Mouse (Mus musculus): ENCODE measurements around the gene Adap2. TPM values are rescaled to one million over a fixed set of nuclear protein-coding genes. Genes with fewer than 3 reads are reported as not detected.

Gene Adap2
- polyA plus RNA-seq, 1 experiment from 2014 or later: 12.1 TPM

DNA sequence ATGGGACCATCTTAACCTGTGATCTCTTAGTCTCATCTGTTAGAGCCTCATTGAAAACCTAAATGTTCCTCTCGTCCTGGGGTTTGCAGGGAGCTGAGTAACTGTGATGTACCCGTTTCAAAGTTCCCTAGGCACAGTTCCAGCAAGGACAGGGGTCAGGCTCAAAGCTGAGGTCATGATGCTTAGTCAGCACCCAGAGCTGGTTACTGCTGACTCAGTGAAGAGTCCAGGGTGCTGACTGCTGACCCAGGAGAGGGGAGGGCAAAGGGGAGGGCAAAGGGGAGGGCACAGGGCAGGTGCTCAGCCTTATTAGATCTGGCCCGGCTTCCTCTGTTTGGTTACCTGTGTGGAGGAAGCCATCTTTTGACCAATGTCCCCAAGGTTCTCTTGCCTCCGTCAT lies 18.0 kb downstream of the Adap2 start:
- 63% methylated on average over 4 of the region's 4 CpGs for WGBS (ENCODE audit: insufficient replicate concordance)
- DNase-seq (peak; percentile 76), ATAC-seq (peak; percentile 90)
- H3K27ac ChIP-seq (ENCODE audit: low read depth): peak overlapping the region; percentile 81
- H3K4me1 ChIP-seq (ENCODE audit: insufficient read depth): peaks cover 21% of the 10 kb centered on the region
- H3K4me3 ChIP-seq (ENCODE audit: low read depth, low read length): no peak overlapping the region
- H3K4me2 ChIP-seq (ENCODE audit: low read depth, low read length): no peak overlapping the region
- no peak overlapping the region for H3K9ac ChIP-seq (replicated peaks)
- TF ChIP-seq CTCF (IDR thresholded peaks at IDR 0.05; ENCODE audit: low read depth) (no peak), EP300 (IDR thresholded peaks at IDR 0.05; ENCODE audit: low read depth) (peak; percentile 72)
- no peaks in the 10 kb centered on the region for H3K27me3 ChIP-seq (ENCODE audit: insufficient read depth, low read length)
- no peaks in the 10 kb centered on the region for H3K9me3 ChIP-seq (ENCODE audit: low read length)
- 0 out of 2 replicates have a peak, but pooled peaks cover 2% of the 10 kb centered on the region for H3K36me3 ChIP-seq (replicated peaks; ENCODE audit: insufficient read depth, low read length)

DNA sequence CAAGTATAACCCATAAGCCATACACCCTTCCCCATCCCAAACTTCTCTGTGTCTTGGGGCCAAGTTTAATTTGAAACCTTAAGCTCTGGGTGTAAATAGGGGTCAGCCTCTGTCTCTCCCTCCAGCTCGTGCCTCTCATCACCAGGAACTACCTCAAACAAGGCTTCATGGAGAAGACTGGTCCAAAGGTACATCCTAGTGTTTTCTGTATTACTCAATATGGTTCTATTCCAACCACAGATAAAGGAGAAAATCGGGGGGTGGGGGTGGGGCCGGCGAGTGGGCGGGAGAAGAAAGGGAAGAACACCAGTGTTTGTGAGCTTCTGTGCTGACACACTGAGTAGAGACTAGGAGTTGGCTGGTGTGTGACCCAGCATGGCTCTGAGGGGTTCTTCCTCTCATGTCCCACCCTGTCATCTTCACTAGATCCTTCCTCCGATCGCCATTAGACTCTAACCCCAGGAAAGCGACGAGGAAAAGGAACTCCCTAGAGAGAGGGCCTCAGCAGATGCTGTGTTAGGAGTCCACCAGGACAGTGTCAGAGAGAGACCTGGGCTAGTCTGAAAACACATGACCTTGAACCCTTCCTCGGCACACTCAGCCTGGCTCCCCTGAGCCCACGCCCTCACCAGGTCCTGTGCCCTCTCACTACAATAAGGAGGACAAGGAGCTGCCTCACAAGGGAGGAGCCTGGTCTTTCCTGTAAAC lies 20.2 kb downstream of the Adap2 start:
- Histone ChIP-seq H3K9ac (replicated peaks) (no peak overlapping the region), H3K4me2 (ENCODE audit: low read depth, low read length) (no peak overlapping the region), H3K36me3 (replicated peaks; ENCODE audit: insufficient read depth, low read length) (0 out of 2 replicates have a peak, but pooled peaks cover 3% of the 10 kb centered on the region), H3K27me3 (ENCODE audit: insufficient read depth, low read length) (no peaks in the 10 kb centered on the region), H3K9me3 (ENCODE audit: low read length) (no peaks in the 10 kb centered on the region), H3K27ac (ENCODE audit: low read depth) (peak overlapping the region; percentile 46; the same call in 1 of the 2 replicates), H3K4me3 (ENCODE audit: low read depth, low read length) (no peak overlapping the region), H3K4me1 (ENCODE audit: insufficient read depth) (peaks cover 19% of the 10 kb centered on the region)
- ATAC-seq (peak; percentile 51), DNase-seq (peak; percentile 54)
- TF ChIP-seq CTCF (IDR thresholded peaks at IDR 0.05; ENCODE audit: low read depth): no peak
- TF ChIP-seq EP300 (IDR thresholded peaks at IDR 0.05; ENCODE audit: low read depth): no peak
- WGBS (ENCODE audit: insufficient replicate concordance): 51% methylated on average over 11 of the region's 11 CpGs

DNA sequence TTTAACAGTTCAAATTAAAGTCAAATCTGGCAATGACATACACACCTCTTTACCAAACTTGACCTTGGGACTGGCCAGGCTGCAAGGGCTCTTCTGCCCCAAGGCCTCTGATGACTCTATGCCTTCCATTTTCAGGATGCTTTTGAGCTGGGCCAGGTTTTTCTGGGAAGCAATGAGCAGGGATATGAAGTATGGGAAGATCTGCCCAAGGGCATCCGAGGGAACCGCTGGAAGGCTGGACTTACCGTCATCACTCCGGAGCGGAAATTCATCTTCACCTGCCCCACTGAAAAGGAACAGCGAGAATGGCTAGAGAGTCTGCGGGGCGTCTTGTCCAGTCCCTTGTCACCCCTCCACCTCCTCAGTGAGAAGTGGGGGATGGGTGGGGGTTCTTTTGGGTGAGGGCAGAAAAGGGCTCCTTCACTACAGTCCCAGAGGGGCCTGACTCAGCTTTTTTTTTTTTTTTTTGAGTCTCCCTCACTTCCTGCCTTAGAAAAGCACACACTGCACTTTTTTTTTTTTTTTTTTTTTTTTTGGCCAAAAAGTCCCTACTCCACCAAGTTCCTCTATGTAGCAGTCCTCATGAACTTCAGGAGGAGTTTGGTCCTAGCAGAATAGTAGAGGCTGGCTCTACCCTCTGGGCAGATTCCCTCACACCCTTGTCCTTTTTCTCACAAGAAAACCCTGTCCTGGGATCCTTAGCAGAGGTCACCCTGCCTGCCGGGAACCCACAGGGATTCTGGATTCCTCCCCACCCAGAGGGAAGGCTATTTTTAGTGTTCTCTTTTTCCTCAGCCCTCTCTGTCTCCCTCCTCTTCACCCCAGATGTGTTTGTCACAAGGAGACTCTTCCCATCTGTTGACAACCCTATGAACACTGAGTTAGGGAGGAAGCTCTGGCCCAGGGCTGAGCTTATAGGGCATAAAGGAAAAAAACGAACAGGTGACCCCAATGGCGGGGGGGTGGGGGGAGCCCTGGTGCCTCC lies 23.3 kb downstream of the Adap2 start:
- Histone ChIP-seq H3K4me3 (ENCODE audit: low read depth, low read length) (no peak overlapping the region), H3K4me1 (ENCODE audit: insufficient read depth) (peaks cover 11% of the 10 kb centered on the region), H3K9ac (replicated peaks) (no peak overlapping the region), H3K36me3 (replicated peaks; ENCODE audit: insufficient read depth, low read length) (0 out of 2 replicates have a peak, but pooled peaks cover 3% of the 10 kb centered on the region), H3K9me3 (ENCODE audit: low read length) (no peaks in the 10 kb centered on the region), H3K27ac (ENCODE audit: low read depth) (peak overlapping the region; percentile 57; the same call in 1 of the 2 replicates), H3K4me2 (ENCODE audit: low read depth, low read length) (no peak overlapping the region), H3K27me3 (ENCODE audit: insufficient read depth, low read length) (no peaks in the 10 kb centered on the region)
- TF ChIP-seq EP300 (IDR thresholded peaks at IDR 0.05; ENCODE audit: low read depth) (no peak), CTCF (IDR thresholded peaks at IDR 0.05; ENCODE audit: low read depth) (no peak)
- 58% methylated on average over 11 of the region's 11 CpGs for WGBS (ENCODE audit: insufficient replicate concordance)
- no peak for ATAC-seq
- DNase-seq: no peak

DNA sequence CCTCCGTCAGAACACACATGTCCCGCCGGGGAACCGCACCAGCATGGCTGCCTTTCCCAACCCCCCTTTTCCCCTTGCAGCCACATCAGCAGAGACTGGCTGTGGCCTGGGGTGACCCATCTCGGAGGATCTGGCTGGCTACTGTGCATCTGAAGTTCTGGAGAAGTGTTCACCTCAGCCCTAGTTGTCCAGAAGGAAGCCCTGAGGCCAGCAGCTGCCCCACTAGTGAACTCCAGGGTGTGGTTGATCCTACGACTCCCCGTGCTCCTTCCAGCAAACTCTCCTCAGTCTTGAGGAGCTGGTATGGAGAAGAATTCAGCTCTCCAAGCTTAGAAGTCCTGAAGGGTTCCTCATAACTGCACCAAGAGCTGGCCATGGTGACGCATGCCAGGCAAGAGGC lies 24.4 kb downstream of the Adap2 start:
- Histone ChIP-seq H3K4me3 (ENCODE audit: low read depth, low read length) (no peak overlapping the region), H3K4me2 (ENCODE audit: low read depth, low read length) (no peak overlapping the region), H3K9me3 (ENCODE audit: low read length) (no peaks in the 10 kb centered on the region), H3K27me3 (ENCODE audit: insufficient read depth, low read length) (no peaks in the 10 kb centered on the region), H3K9ac (replicated peaks) (no peak overlapping the region), H3K36me3 (replicated peaks; ENCODE audit: insufficient read depth, low read length) (0 out of 2 replicates have a peak, but pooled peaks cover 3% of the 10 kb centered on the region), H3K4me1 (ENCODE audit: insufficient read depth) (peaks cover 4% of the 10 kb centered on the region), H3K27ac (ENCODE audit: low read depth) (no peak overlapping the region)
- no peak for ATAC-seq
- no peak for DNase-seq
- TF ChIP-seq CTCF (IDR thresholded peaks at IDR 0.05; ENCODE audit: low read depth): no peak
- no peak for TF ChIP-seq EP300 (IDR thresholded peaks at IDR 0.05; ENCODE audit: low read depth)
- 81% methylated on average over 8 of the region's 8 CpGs for WGBS (ENCODE audit: insufficient replicate concordance)

DNA sequence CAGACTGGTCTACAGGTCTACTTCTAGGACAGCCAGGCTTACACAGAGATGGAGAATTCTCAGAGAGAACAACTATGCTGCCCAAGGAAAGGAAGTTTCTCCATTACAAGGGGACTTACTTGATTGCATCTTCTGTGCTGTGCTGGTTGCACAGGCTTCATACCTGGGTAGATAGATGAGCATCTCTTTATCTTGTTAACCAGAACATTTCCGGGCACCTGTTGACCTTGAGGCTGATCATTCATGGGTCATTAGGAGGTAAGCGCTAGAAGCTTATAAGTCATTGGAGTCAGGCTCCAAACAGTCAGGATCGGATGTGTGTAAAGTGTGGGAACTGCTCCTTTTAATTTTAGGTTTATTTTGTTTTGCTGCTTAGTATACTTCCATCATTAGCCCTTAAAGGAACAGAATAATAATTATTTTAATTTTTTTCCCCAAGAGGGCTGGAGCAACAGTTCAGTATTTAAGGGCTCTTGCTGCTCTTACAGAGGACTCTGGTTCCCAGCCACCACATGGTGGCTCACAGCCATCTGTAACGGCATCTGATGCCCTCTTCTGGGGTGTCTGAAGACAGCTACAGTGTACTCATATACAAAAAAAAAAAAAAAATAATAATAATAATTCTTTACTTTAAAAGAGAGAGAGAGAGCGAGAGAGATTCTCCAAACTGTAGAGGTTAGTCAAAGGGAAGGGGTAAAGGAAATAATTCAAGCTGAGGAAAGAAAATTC lies 27.3 kb downstream of the Adap2 start:
- H3K4me2 ChIP-seq (ENCODE audit: low read depth, low read length): no peak overlapping the region
- no peak overlapping the region for H3K9ac ChIP-seq (replicated peaks)
- no peak overlapping the region for H3K27ac ChIP-seq (ENCODE audit: low read depth)
- TF ChIP-seq EP300 (IDR thresholded peaks at IDR 0.05; ENCODE audit: low read depth) (no peak), CTCF (IDR thresholded peaks at IDR 0.05; ENCODE audit: low read depth) (peak; percentile 23; the same call in 1 of the 2 replicates)
- no peaks in the 10 kb centered on the region for H3K4me1 ChIP-seq (ENCODE audit: insufficient read depth)
- H3K9me3 ChIP-seq (ENCODE audit: low read length): no peaks in the 10 kb centered on the region
- no peak for DNase-seq
- H3K27me3 ChIP-seq (ENCODE audit: insufficient read depth, low read length): no peaks in the 10 kb centered on the region
- no peak for ATAC-seq
- 0 out of 2 replicates have a peak, but pooled peaks cover 3% of the 10 kb centered on the region for H3K36me3 ChIP-seq (replicated peaks; ENCODE audit: insufficient read depth, low read length)
- no peak overlapping the region for H3K4me3 ChIP-seq (ENCODE audit: low read depth, low read length)
- WGBS (ENCODE audit: insufficient replicate concordance): 68% methylated on average over 5 of the region's 5 CpGs

Data from liver, postnatal 0 days (tissue).